Mouse (Mus musculus) B cell, adult 2 months (primary cell): ENCODE measurements around the gene Ntrk3.

Source experiments
- DNase-seq, 2 experiments: peaks; one replicate each; pipeline ENCODE4 v3.0.0; 2022

Ntrk3 gene

GRCm38 (mm10) chr7:78719795-78720460 is 17.9 kb downstream of the Ntrk3 start:
- peak; percentile 14 to 28 for DNase-seq

GRCm38 (mm10) chr7:78719117-78719516 is 18.7 kb downstream of the Ntrk3 start:
- peak; percentile 27 to 33 for DNase-seq

GRCm38 (mm10) chr7:78718191-78718609 is 19.6 kb downstream of the Ntrk3 start:
- no peak for DNase-seq

- DNase-seq = no peak
Observed at GRCm38 (mm10) chr7:78707708-78708107, 30.1 kb downstream of the Ntrk3 start.

GRCm38 (mm10) chr7:78707122-78707521 is 30.7 kb downstream of the Ntrk3 start:
- DNase-seq = no peak

- DNase-seq = no peak
Observed at GRCm38 (mm10) chr7:78702676-78703075, 35.1 kb downstream of the Ntrk3 start.

GRCm38 (mm10) chr7:78695200-78695599 is 42.6 kb downstream of the Ntrk3 start:
- no peak for DNase-seq

GRCm38 (mm10) chr7:78693148-78693547 is 44.7 kb downstream of the Ntrk3 start:
- no peak for DNase-seq

- no peak for DNase-seq
Observed at GRCm38 (mm10) chr7:78690956-78691355, 46.9 kb downstream of the Ntrk3 start.

GRCm38 (mm10) chr7:78684943-78685342 is 52.9 kb downstream of the Ntrk3 start:
- DNase-seq = no peak

GRCm38 (mm10) chr7:78680871-78681270 is 56.9 kb downstream of the Ntrk3 start:
- DNase-seq = no peak

- DNase-seq = no peak
Observed at GRCm38 (mm10) chr7:78669407-78669806, 68.4 kb downstream of the Ntrk3 start.

GRCm38 (mm10) chr7:78668916-78669315 is 68.9 kb downstream of the Ntrk3 start:
- DNase-seq = no peak

GRCm38 (mm10) chr7:78668003-78668635 is 69.7 kb downstream of the Ntrk3 start:
- no peak for DNase-seq

- DNase-seq = no peak
Observed at GRCm38 (mm10) chr7:78660832-78661231, 77.0 kb downstream of the Ntrk3 start.

GRCm38 (mm10) chr7:78659846-78660245 is 78.0 kb downstream of the Ntrk3 start:
- no peak for DNase-seq

- no peak for DNase-seq
Observed at GRCm38 (mm10) chr7:78658026-78658425, 79.8 kb downstream of the Ntrk3 start.

GRCm38 (mm10) chr7:78656181-78656580 is 81.6 kb downstream of the Ntrk3 start:
- no peak for DNase-seq

- DNase-seq = no peak
Observed at GRCm38 (mm10) chr7:78653686-78654085, 84.1 kb downstream of the Ntrk3 start.

- DNase-seq = no peak
Observed at GRCm38 (mm10) chr7:78652296-78652695, 85.5 kb downstream of the Ntrk3 start.

GRCm38 (mm10) chr7:78651540-78651939 is 86.3 kb downstream of the Ntrk3 start:
- no peak for DNase-seq

- DNase-seq = peak; percentile 2 to 4
Observed at GRCm38 (mm10) chr7:78643667-78644066, 94.1 kb downstream of the Ntrk3 start.

- no peak for DNase-seq
Observed at GRCm38 (mm10) chr7:78623686-78624085, 114.1 kb downstream of the Ntrk3 start.

- no peak for DNase-seq
Observed at GRCm38 (mm10) chr7:78621115-78621514, 116.7 kb downstream of the Ntrk3 start.
